Comparison of ENCODE assay signal across 7 mouse cellular contexts in genomic region chr13:113045458-113046110, GRCm38 (mm10). TPM values are rescaled to one million over a fixed set of nuclear protein-coding genes. Genes with fewer than 3 reads are reported as not detected.
DNase-seq lines count a peak whose midpoint lies in the region; ATAC-seq and TF ChIP-seq lines count a peak whose summit lies in the region.

No protein-coding gene starts in this region.

- no peak for ATAC-seq in forebrain, postnatal 0 days
- ATAC-seq in liver, embryonic 13.5 days (ENCODE audit: low read depth) = no peak

- DNase-seq in 3T3-L1 (ENCODE audit: low read depth, low spot score) = peak; percentile 71
- no peak for DNase-seq in forebrain, postnatal 0 days
- DNase-seq in liver, embryonic 13.5 days = no peak
- DNase-seq in layer of hippocampus, adult 9-10 months (ENCODE audit: low spot score) = no peak
- no peak for DNase-seq in spleen, postnatal 10 days (ENCODE audit: low spot score in 2 of 2)
- DNase-seq in spleen, adult 18-20 months = no peak

- peaks cover 19% of the 10 kb centered on the region for H3K4me1 ChIP-seq in E14TG2a.4 (replicated peaks; ENCODE audit: low read depth, low read length)
- no peaks in the 10 kb centered on the region; the same call in 1 of the 2 replicates for H3K4me1 ChIP-seq in forebrain, postnatal 0 days (ENCODE audit: insufficient read depth)
- no peaks in the 10 kb centered on the region for H3K4me1 ChIP-seq in liver, embryonic 13.5 days (replicated peaks)

- H3K4me2 ChIP-seq in forebrain, postnatal 0 days (ENCODE audit: low read depth) = peak overlapping the region; percentile 55
- H3K4me2 ChIP-seq in liver, embryonic 13.5 days = peak overlapping the region; percentile 46; the same call in 1 of the 2 replicates

- WGBS in forebrain, postnatal 0 days = 16% methylated on average over 18 of the region's 18 CpGs
- 33% methylated on average over 18 of the region's 18 CpGs for WGBS in liver, embryonic 13.5 days (ENCODE audit: insufficient replicate concordance)

- peak overlapping the region; percentile 35 for H3K9ac ChIP-seq in forebrain, postnatal 0 days
- 0 out of 2 replicates have a peak overlapping the region, but pooled peaks have one; percentile 23 for H3K9ac ChIP-seq in liver, embryonic 13.5 days

- no peak for TF ChIP-seq CTCF in E14TG2a.4 (conservative IDR thresholded peaks at IDR 0.05; ENCODE audit: low read length)
- TF ChIP-seq CTCF in forebrain, postnatal 0 days (IDR thresholded peaks at IDR 0.05; ENCODE audit: low read depth) = no peak

- H3K9me3 ChIP-seq in E14TG2a.4 (ENCODE audit: low read length) = no peaks in the 10 kb centered on the region
- H3K9me3 ChIP-seq in forebrain, postnatal 0 days (ENCODE audit: low read length) = no peaks in the 10 kb centered on the region
- no peaks in the 10 kb centered on the region for H3K9me3 ChIP-seq in liver, embryonic 13.5 days (replicated peaks)

- no peaks in the 10 kb centered on the region for H3K36me3 ChIP-seq in E14TG2a.4 (ENCODE audit: insufficient read depth, low read length)
- H3K36me3 ChIP-seq in forebrain, postnatal 0 days (ENCODE audit: insufficient read depth) = no peaks in the 10 kb centered on the region
- no peaks in the 10 kb centered on the region for H3K36me3 ChIP-seq in liver, embryonic 13.5 days

- no peak overlapping the region for H3K27ac ChIP-seq in forebrain, postnatal 0 days (ENCODE audit: low read depth, low read length)
- H3K27ac ChIP-seq in liver, embryonic 13.5 days = no peak overlapping the region

- H3K27me3 ChIP-seq in E14TG2a.4 (ENCODE audit: insufficient read depth, low read length) = peaks cover 39% of the 10 kb centered on the region
- H3K27me3 ChIP-seq in forebrain, postnatal 0 days (ENCODE audit: insufficient read depth, low read length) = no peaks in the 10 kb centered on the region
- H3K27me3 ChIP-seq in liver, embryonic 13.5 days = peaks cover 14% of the 10 kb centered on the region

- H3K4me3 ChIP-seq in E14TG2a.4 (replicated peaks; ENCODE audit: low read length) = peak overlapping the region; percentile 55
- peak overlapping the region; percentile 38 for H3K4me3 ChIP-seq in forebrain, postnatal 0 days (ENCODE audit: low read depth, low read length)
- H3K4me3 ChIP-seq in liver, embryonic 13.5 days (replicated peaks) = peak overlapping the region; percentile 16

RNA-seq across cellular contexts. Expression of gene Gpx8, which starts 0.6 kb away (rescaled TPM):
- 27.3 and 28.3 TPM in 2 replicates for total RNA-seq in forebrain, postnatal 0 days (2014; rRNA removed)
- polyA plus RNA-seq in forebrain, postnatal 0 days (2015; fragmentation: Nextera tagmentation; extraction: Ambion mirVana) = 41.7 and 47.6 TPM in 2 replicates
- polyA plus RNA-seq in liver, embryonic 13.5 days (2015; fragmentation: Nextera tagmentation; extraction: Ambion mirVana) = 10.0 and 12.2 TPM in 2 replicates

RNA-seq across cellular contexts. Expression of gene Cdc20b, which starts 10.7 kb away (rescaled TPM):
- 1.0 and 1.8 TPM in 2 replicates for total RNA-seq in forebrain, postnatal 0 days (2014; rRNA removed)
- 0.31 and 0.97 TPM in 2 replicates for polyA plus RNA-seq in forebrain, postnatal 0 days (2015; fragmentation: Nextera tagmentation; extraction: Ambion mirVana)
- not detected in 2 replicates for polyA plus RNA-seq in liver, embryonic 13.5 days (2015; fragmentation: Nextera tagmentation; extraction: Ambion mirVana)

RNA-seq across cellular contexts. Expression of gene Mcidas, which starts 51.9 kb away (rescaled TPM):
- total RNA-seq in forebrain, postnatal 0 days (2014; rRNA removed) = 0.85 and 1.8 TPM in 2 replicates
- 0.75 and 1.9 TPM in 2 replicates for polyA plus RNA-seq in forebrain, postnatal 0 days (2015; fragmentation: Nextera tagmentation; extraction: Ambion mirVana)
- not detected in 2 replicates for polyA plus RNA-seq in liver, embryonic 13.5 days (2015; fragmentation: Nextera tagmentation; extraction: Ambion mirVana)

RNA-seq across cellular contexts. Expression of gene Gzma, which starts 55.2 kb away (rescaled TPM):
- total RNA-seq in forebrain, postnatal 0 days (2014; rRNA removed) = 0.62 TPM in 1 of 2 replicates, not detected in the other
- polyA plus RNA-seq in forebrain, postnatal 0 days (2015; fragmentation: Nextera tagmentation; extraction: Ambion mirVana) = 0.18 TPM in 1 of 2 replicates, not detected in the other
- 0.13 TPM in 1 of 2 replicates, not detected in the other for polyA plus RNA-seq in liver, embryonic 13.5 days (2015; fragmentation: Nextera tagmentation; extraction: Ambion mirVana)

RNA-seq across cellular contexts. Expression of gene Ccno, which starts 58.0 kb away (rescaled TPM):
- 3.0 and 6.8 TPM in 2 replicates for total RNA-seq in forebrain, postnatal 0 days (2014; rRNA removed)
- 2.6 and 3.3 TPM in 2 replicates for polyA plus RNA-seq in forebrain, postnatal 0 days (2015; fragmentation: Nextera tagmentation; extraction: Ambion mirVana)
- polyA plus RNA-seq in liver, embryonic 13.5 days (2015; fragmentation: Nextera tagmentation; extraction: Ambion mirVana) = 0.15 TPM in 1 of 2 replicates, not detected in the other
